Mouse (Mus musculus) forebrain, embryonic 16.5 days (tissue): ENCODE measurements around the gene Gm20388. TPM values are rescaled to one million over a fixed set of nuclear protein-coding genes. Genes with fewer than 3 reads are reported as not detected.
"Not testable (repeated sequence)": the region's sequence is repeated elsewhere in the genome, so short reads cannot be mapped to it uniquely, and the experiment has no call there.

ENCODE experiments used
- ATAC-seq: fragments of 200-750 bp; cut with Nextera tagmentation; 2 replicates; pipeline ENCODE4 v1.8.0; 2017; ENCODE audit warnings: mild to moderate bottlenecking, moderate library complexity
- H3K27ac ChIP-seq: fragments of 300-500 bp; sonication (generic); 2 replicates; pipeline ENCODE4 v1.5.1; 2014; ENCODE audit warnings: low read length, control low read depth
- H3K27me3 ChIP-seq: fragments of 300-500 bp; sonication (generic); replicated peaks from 2 replicates; pipeline ENCODE4 v1.6.1; 2014; ENCODE audit warnings: low read length; ENCODE audit not compliant: control insufficient read depth, insufficient read depth
- H3K36me3 ChIP-seq: fragments of 300-500 bp; sonication (generic); 2 replicates; pipeline ENCODE4 v1.6.1; 2014; ENCODE audit not compliant: control insufficient read depth, insufficient read depth
- H3K4me1 ChIP-seq: fragments of 300-500 bp; sonication (generic); replicated peaks from 2 replicates; pipeline ENCODE4 v1.6.1; 2014; ENCODE audit warnings: low read length; ENCODE audit not compliant: control insufficient read depth, insufficient read depth
- H3K4me2 ChIP-seq: fragments of 300-500 bp; sonication (generic); 2 replicates; pipeline ENCODE4 v1.6.1; 2014; ENCODE audit warnings: mild to moderate bottlenecking, low read length, control low read depth
- H3K4me3 ChIP-seq: fragments of 300-500 bp; sonication (generic); replicated peaks from 2 replicates; pipeline ENCODE4 v1.5.1; 2014; ENCODE audit warnings: mild to moderate bottlenecking, low read length, control low read depth
- H3K9ac ChIP-seq: fragments of 300-500 bp; sonication (generic); replicated peaks from 2 replicates; pipeline ENCODE4 v1.6.1; 2014; ENCODE audit warnings: low read depth, low read length, control low read depth
- H3K9me3 ChIP-seq: fragments of 300-500 bp; sonication (generic); 2 replicates; pipeline ENCODE4 v1.6.1; 2016; ENCODE audit warnings: low read length; ENCODE audit not compliant: control insufficient read depth
- WGBS: fragments of 180-500 bp; shearing (Covaris S2); extraction: QIAGEN DNeasy Blood & Tissue Kit; methylation state at CpG from one replicate; pipeline ENCODE4 v1.1.7; 2014; 5-methylcytosine and 5-hydroxymethylcytosine counted together
- polyA plus RNA-seq: library from polyadenylated mRNA; unstranded; fragments of >200 nt; fragmentation: Nextera tagmentation; extraction: Ambion mirVana; gene quantifications from 2 replicates; pipeline ENCODE4 v1.2.1, GENCODE M21; 2015

Gm20388 gene
- polyA plus RNA-seq, 1 experiment from 2014 or later, result 4.7 TPM

DNA sequence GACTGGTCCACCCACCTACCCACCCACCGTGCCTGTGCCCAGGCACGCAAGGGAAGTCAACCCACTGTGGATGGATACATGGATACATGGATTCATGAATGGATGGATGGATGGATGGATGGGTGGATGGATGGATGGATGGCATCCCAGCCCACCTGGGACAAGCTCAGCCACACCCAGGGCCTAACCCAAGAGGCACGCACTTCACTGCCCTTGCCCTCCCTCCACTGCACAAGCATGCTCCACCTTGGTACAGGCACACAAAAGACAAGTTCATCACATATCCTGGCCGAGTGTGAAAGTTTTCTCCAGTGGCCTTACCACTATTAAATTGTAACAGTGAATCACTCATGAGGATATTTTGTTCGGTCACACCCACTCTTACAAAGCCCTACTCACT, 3713.6 kb downstream of the Gm20388 start:
- 54% methylated on average over 5 of the region's 5 CpGs for WGBS

DNA sequence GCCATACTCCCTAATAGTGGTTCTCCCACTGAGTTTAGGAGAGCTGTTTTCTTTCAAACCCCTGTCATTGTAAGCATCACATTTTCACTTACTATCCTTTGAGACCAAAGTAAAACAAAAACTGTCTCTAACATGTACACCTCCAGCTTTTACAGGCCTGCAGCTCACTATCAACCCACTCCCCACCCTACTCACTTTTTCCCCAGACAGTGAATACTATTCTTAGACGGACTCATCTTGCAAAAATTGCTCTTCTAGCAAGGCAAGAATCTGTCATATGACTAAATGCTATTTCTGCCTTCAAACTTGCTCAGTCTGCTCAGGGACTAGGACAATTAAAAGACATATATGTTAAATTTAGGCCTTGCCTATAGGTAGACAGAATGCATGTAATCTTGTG, 3714.1 kb downstream of the Gm20388 start:
- Histone ChIP-seq H3K9ac (no peak overlapping the region), H3K4me3 (no peak overlapping the region), H3K9me3 (no peaks in the 10 kb centered on the region), H3K27ac (no peak overlapping the region), H3K4me1 (peaks cover 10% of the 10 kb centered on the region), H3K36me3 (no peaks in the 10 kb centered on the region), H3K27me3 (peaks cover 10% of the 10 kb centered on the region), H3K4me2 (no peak overlapping the region)
- no peak for ATAC-seq
- WGBS, result 50% methylated on average over 1 of the region's 1 CpGs

More for the DNA sequence above, 3713.6 kb downstream of the Gm20388 start:
- Histone ChIP-seq H3K27me3 (peaks cover 10% of the 10 kb centered on the region), H3K27ac (no peak overlapping the region), H3K9ac (no peak overlapping the region), H3K4me1 (peaks cover 9% of the 10 kb centered on the region), H3K4me3 (no peak overlapping the region), H3K9me3 (no peaks in the 10 kb centered on the region), H3K4me2 (no peak overlapping the region), H3K36me3 (no peaks in the 10 kb centered on the region)
- no peak for ATAC-seq

DNA sequence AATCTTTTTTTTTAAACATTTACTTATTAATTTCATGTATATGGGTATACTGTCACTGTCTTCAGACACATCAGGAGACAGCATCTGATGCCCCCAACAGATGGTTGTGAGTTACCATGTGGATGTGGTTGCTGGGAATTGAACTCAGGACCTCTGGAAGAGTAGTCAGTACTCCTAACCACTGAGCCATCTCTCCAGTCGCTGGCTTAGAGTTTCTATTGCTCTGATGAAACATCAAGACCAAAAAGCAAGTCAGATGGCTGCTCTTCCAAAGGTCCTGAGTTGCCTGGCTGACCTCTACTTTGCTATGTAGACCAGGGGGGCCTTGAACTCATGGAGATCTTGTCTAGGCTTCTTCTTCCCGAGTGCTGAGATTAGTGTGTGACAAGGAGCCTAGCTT, 3715.1 kb downstream of the Gm20388 start:
- Histone ChIP-seq H3K36me3 (no peaks in the 10 kb centered on the region), H3K27me3 (peaks cover 10% of the 10 kb centered on the region), H3K4me3 (no peak overlapping the region), H3K4me2 (no peak overlapping the region), H3K9ac (no peak overlapping the region), H3K9me3 (no peaks in the 10 kb centered on the region), H3K4me1 (peaks cover 10% of the 10 kb centered on the region), H3K27ac (no peak overlapping the region)
- 23% methylated on average over 2 of the region's 2 CpGs for WGBS
- ATAC-seq, result no peak

DNA sequence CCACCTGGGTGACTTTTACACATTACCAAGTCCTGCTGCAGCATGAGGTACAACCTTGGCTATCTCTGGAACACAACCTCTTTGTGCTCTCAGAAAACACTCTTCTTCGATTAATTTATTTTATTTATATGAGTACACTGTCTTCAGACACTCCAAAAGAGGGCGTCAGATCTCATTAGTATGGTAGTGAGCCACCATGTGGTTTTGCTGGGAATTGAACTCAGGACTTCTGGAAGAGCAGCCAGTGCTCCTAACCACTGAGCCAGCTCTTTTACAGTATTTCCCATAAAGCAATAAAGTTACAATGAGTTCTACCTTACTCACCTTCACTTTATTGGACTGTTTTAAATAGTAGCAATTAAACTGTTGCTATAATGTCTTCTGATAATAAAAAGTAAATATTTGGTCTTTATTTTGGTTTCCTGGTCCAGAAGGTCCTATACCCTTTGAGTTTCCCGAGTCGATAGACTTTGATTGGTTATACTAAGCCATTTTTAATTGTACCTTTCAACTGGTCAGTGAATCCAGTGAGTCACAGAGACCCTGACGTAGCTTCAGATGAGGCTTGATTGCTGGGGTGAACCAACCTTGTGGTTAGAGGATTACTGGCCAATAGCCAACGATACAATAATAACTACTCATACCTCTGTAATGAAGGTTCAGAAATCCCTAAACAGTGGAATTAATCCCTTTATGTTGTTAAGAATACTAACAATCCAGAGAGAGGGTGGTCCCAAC, 3716.9 kb downstream of the Gm20388 start:
- H3K4me3 ChIP-seq, result no peak overlapping the region
- H3K9me3 ChIP-seq, result no peaks in the 10 kb centered on the region
- no peak overlapping the region for H3K9ac ChIP-seq
- WGBS, result 58% methylated on average over 6 of the region's 6 CpGs
- no peak for ATAC-seq
- H3K27me3 ChIP-seq, result peaks cover 10% of the 10 kb centered on the region
- H3K27ac ChIP-seq, result no peak overlapping the region
- H3K36me3 ChIP-seq, result no peaks in the 10 kb centered on the region
- H3K4me1 ChIP-seq, result peaks cover 10% of the 10 kb centered on the region
- H3K4me2 ChIP-seq, result no peak overlapping the region

DNA sequence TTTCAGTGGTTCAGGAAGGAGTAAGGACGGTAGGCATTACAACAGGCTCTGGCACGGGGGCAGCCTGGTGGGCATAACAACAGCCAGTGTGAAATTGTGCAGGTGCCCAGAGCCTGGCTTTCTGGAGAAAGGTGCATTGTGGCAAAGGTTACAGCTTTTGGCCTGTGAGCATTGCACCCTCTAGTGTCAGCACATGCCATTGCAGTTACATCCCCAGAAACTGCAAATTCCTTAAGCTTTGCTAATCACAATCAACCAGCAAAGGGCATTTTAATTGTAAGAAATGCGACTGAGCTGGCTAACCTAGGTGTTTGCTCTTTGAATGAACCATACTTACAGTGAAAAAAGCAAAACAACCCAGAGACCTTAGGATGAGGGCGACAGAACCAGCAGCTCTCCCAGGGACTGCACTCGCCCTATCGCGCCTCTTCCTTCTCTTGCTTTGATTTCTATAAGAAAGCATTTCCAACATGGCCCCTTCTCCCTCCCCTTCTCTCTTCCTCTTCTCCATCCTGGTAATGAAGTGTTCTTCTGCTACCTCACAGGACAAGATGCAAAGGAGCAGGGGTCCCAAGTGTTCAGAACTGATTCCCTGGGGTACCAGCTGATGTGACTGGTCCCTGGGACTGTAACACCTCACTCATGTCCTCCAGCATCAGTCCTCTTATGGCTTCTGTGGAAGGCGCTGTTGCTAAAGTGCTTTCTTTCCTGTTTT, 3717.8 kb downstream of the Gm20388 start:
- Histone ChIP-seq H3K4me2 (peak overlapping the region; percentile 71), H3K4me3 (peak overlapping the region; percentile 42), H3K9ac (0 out of 2 replicates have a peak overlapping the region, but pooled peaks have one; percentile 19), H3K9me3 (no peaks in the 10 kb centered on the region), H3K36me3 (no peaks in the 10 kb centered on the region), H3K27ac (no peak overlapping the region), H3K27me3 (peaks cover 10% of the 10 kb centered on the region), H3K4me1 (peaks cover 10% of the 10 kb centered on the region)
- ATAC-seq, result peak; percentile 39; the same call in 1 of the 2 replicates
- WGBS, result 0% methylated on average over 8 of the region's 8 CpGs

DNA sequence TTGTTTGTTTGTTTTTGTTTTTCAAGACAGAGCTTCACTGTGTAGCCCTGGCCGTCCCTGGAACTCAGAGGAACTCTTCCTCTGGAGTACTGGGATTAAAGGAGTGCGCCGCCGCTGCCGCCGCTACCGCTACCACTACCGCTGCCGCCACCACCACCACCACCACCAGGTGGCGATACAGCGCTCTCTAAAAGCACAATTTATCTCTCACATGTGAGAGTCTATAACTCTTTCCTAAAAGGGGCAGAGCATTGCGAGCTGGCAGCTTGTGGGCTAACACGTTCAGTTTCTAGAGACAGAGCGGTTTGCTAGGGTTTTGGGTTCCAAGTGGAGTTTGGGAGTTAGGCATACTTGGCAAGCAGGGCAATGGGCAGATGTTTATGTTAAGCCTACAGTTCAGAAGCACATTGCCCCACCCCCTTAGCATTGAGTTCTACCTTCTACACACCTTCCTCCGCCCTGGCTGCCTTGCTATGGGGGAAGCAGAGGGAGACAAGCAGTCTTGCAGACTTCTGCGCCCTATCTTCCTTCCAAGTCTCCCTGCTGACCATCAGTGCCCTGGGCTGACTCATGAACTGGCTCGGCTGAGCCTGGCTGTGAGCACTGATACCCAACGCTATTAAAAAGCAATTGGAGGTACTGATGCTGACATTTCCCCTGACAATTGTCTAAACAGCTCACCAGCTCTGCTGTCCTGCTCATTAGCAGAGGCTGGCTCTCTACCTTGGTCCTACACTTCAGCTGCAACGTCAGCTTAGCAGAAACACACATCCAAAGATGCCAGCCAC, 3718.5 kb downstream of the Gm20388 start:
- peak overlapping the region; percentile 42 for H3K4me3 ChIP-seq
- H3K4me2 ChIP-seq, result peak overlapping the region; percentile 71
- H3K9ac ChIP-seq, result no peak overlapping the region
- H3K36me3 ChIP-seq, result no peaks in the 10 kb centered on the region
- no peaks in the 10 kb centered on the region for H3K9me3 ChIP-seq
- WGBS, result 12% methylated on average over 19 of the region's 19 CpGs
- H3K4me1 ChIP-seq, result peaks cover 10% of the 10 kb centered on the region
- H3K27ac ChIP-seq, result no peak overlapping the region
- H3K27me3 ChIP-seq, result peaks cover 10% of the 10 kb centered on the region
- peak; percentile 69; the same call in 1 of the 2 replicates for ATAC-seq

DNA sequence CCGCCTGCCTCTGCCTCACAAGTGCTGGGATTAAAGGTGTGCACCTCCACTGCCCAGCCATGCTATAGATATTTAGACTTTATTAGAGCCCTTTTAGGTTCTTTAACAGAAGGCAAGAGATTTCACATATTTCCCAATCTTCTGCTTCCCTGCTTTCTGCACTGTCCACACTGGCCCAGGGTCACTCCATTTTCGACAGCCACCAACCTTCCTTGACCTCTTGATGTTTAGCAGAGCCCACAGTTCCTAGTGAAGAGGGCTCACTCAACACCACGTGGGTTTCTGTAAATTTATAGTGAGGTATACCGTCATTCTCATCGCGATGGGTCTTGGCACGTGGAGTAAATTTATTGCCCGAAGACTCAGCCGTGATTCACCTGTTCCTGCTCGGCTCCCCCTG, 3719.4 kb downstream of the Gm20388 start:
- H3K27ac ChIP-seq, result no peak overlapping the region
- peak overlapping the region; percentile 45 for H3K4me2 ChIP-seq
- peaks cover 10% of the 10 kb centered on the region for H3K4me1 ChIP-seq
- H3K9ac ChIP-seq, result no peak overlapping the region
- peaks cover 2% of the 10 kb centered on the region for H3K27me3 ChIP-seq
- no peaks in the 10 kb centered on the region for H3K9me3 ChIP-seq
- peak overlapping the region; percentile 31 for H3K4me3 ChIP-seq
- H3K36me3 ChIP-seq, result no peaks in the 10 kb centered on the region
- ATAC-seq, result no peak
- WGBS, result 55% methylated on average over 10 of the region's 10 CpGs

DNA sequence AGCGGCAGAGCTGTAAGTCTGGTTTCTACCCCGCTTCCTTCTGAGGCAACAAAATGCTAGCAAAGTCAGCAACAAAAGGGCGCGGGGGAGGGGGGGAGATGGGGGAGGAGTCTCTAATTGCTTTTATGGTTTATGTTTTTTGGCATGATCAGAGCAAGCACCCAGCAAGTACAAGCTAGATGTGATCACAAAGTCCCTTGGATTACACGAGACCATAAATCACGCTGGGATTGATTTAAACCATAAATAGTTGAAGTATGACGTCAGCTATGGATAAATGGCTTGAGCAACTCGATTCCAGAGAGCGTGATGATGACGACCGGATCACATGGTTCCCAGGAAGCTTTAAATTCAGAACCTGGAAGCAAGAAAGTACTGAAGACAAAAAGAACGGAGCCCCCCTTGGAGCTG, 3720.2 kb downstream of the Gm20388 start:
- Histone ChIP-seq H3K4me1 (peaks cover 10% of the 10 kb centered on the region), H3K36me3 (no peaks in the 10 kb centered on the region), H3K4me2 (peak overlapping the region; percentile 45), H3K9ac (peak overlapping the region; percentile 44; the same call in 1 of the 2 replicates), H3K27ac (no peak overlapping the region), H3K9me3 (no peaks in the 10 kb centered on the region), H3K4me3 (peak overlapping the region; percentile 31), H3K27me3 (no peaks in the 10 kb centered on the region; the same call in 1 of the 2 replicates)
- 27% methylated on average over 12 of the region's 12 CpGs for WGBS
- no peak for ATAC-seq

DNA sequence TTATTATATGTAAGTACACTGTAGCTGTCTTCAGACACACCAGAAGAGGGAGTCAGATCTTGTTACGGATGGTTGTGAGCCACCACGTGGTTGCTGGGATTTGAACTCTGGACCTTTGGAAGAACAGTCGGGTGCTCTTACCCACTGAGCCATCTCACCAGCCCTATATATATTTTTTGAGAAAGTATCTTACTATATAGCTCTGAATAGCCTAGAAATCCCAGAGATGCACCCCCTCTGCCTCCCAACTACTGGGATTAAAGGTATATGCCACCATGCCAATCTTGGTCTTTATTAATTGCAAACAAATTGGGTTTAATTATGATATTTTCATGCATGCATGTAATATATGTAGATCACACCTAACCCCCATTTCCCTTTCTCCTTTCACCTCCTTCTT, 3721.1 kb downstream of the Gm20388 start:
- not testable (repeated sequence) for H3K4me3 ChIP-seq, H3K27ac ChIP-seq, H3K27me3 ChIP-seq, H3K9ac ChIP-seq, H3K36me3 ChIP-seq, H3K9me3 ChIP-seq, ATAC-seq, H3K4me2 ChIP-seq, H3K4me1 ChIP-seq
- WGBS, result 68% methylated on average over 3 of the region's 3 CpGs
